Mouse (Mus musculus) thymus, adult 2 months (tissue): ENCODE results near the gene Bzw1.

Source experiments
- CTCF ChIP-seq: fragments of 200-500 bp; IDR thresholded peaks from 2 replicates; pipeline ENCODE4 v1.5.1; 2012; ENCODE audit warnings: mild to moderate bottlenecking, control low read depth, low read length, moderate library complexity, borderline replicate concordance; ENCODE audit not compliant: control insufficient read depth, poor library complexity, insufficient read depth; ENCODE audit errors: extremely low read depth
- POLR2A ChIP-seq: fragments of 200-500 bp; IDR thresholded peaks from 2 replicates; pipeline ENCODE4 v1.6.1; 2012; ENCODE audit warnings: mild to moderate bottlenecking, low read length, control low read depth, moderate library complexity; ENCODE audit not compliant: control insufficient read depth, poor library complexity, insufficient read depth; ENCODE audit errors: extremely low read depth

- TF ChIP-seq POLR2A (no peak), CTCF (no peak)
These were observed 14.6 kb downstream of the Bzw1 start for GRCm38 (mm10) chr1:58407321-58407720.
